Mouse (Mus musculus) cerebellum, postnatal 14 days (tissue): ENCODE measurements around the gene Inf2.

ENCODE experiments used
- DNase-seq, 2 experiments: peaks; one replicate each; pipeline ENCODE4 v3.0.0; 2021; ENCODE audit warnings: mixed read lengths in 2 of 2

Gene Inf2

GRCm38 (mm10) chr12:112588426-112589256 lies at the start of gene Inf2:
Inf2 (plus strand) TSS chr12:112588784.
- DNase-seq = peak; percentile 55 to 57

GRCm38 (mm10) chr12:112539466-112539965 lies 49.1 kb upstream of the Inf2 start:
- DNase-seq = no peak

GRCm38 (mm10) chr12:112540321-112540720 lies 48.3 kb upstream of the Inf2 start:
- no peak for DNase-seq

GRCm38 (mm10) chr12:112541483-112542091 lies 47.0 kb upstream of the Inf2 start:
- DNase-seq = peak; percentile 56 to 68

GRCm38 (mm10) chr12:112542257-112542919 lies 46.2 kb upstream of the Inf2 start:
- no peak for DNase-seq

- DNase-seq = peak; percentile 96 to 98
Observed at GRCm38 (mm10) chr12:112542920-112543300, 45.7 kb upstream of the Inf2 start.

GRCm38 (mm10) chr12:112543941-112544340 lies 44.6 kb upstream of the Inf2 start:
- DNase-seq = no peak

GRCm38 (mm10) chr12:112544946-112545701 lies 43.5 kb upstream of the Inf2 start:
- no peak for DNase-seq

GRCm38 (mm10) chr12:112546110-112546509 lies 42.5 kb upstream of the Inf2 start:
- DNase-seq = no peak

GRCm38 (mm10) chr12:112549287-112549686 lies 39.3 kb upstream of the Inf2 start:
- DNase-seq = no peak

- DNase-seq = peak; percentile 93 to 94
Observed at GRCm38 (mm10) chr12:112551861-112552375, 36.7 kb upstream of the Inf2 start.

- no peak for DNase-seq
Observed at GRCm38 (mm10) chr12:112552520-112552919, 36.1 kb upstream of the Inf2 start.

GRCm38 (mm10) chr12:112554900-112555299 lies 33.7 kb upstream of the Inf2 start:
- no peak for DNase-seq

- DNase-seq = no peak
Observed at GRCm38 (mm10) chr12:112556531-112557060, 32.0 kb upstream of the Inf2 start.

- DNase-seq = no peak
Observed at GRCm38 (mm10) chr12:112557219-112557618, 31.4 kb upstream of the Inf2 start.

GRCm38 (mm10) chr12:112559231-112559630 lies 29.4 kb upstream of the Inf2 start:
- DNase-seq = no peak

- DNase-seq = no peak
Observed at GRCm38 (mm10) chr12:112559671-112560070, 28.9 kb upstream of the Inf2 start.

- no peak for DNase-seq
Observed at GRCm38 (mm10) chr12:112560176-112560797, 28.3 kb upstream of the Inf2 start.

- no peak for DNase-seq
Observed at GRCm38 (mm10) chr12:112561163-112561562, 27.4 kb upstream of the Inf2 start.

- DNase-seq = no peak
Observed at GRCm38 (mm10) chr12:112562462-112562861, 26.1 kb upstream of the Inf2 start.

GRCm38 (mm10) chr12:112563011-112563410 lies 25.6 kb upstream of the Inf2 start:
- DNase-seq = no peak

GRCm38 (mm10) chr12:112570160-112570559 lies 18.4 kb upstream of the Inf2 start:
- no peak for DNase-seq
